Mouse (Mus musculus): ENCODE measurements at regions not wholly inside any gene's neighbourhood (a gene's known extent, or its start where the extent isn't known, plus 50 kb on each side); places are given as distances from the start of the nearest gene placed in this dataset.

- DNase-seq (ENCODE audit: low read depth, low spot score) = no peak
Observed at GRCm38 (mm10) chr6:89256022-89256421, 106.4 kb downstream of the Plxna1 start.

GRCm38 (mm10) chr6:89256630-89257292 lies 105.7 kb downstream of the Plxna1 start:
- no peak for DNase-seq (ENCODE audit: low read depth, low spot score)

- no peak for DNase-seq (ENCODE audit: low read depth, low spot score)
Observed at GRCm38 (mm10) chr6:89257416-89257815, 105.0 kb downstream of the Plxna1 start.

- no peak for DNase-seq (ENCODE audit: low read depth, low spot score)
Observed at GRCm38 (mm10) chr6:89258140-89258539, 104.3 kb downstream of the Plxna1 start.

- no peak for DNase-seq (ENCODE audit: low read depth, low spot score)
Observed at GRCm38 (mm10) chr6:89259406-89259994, 102.9 kb downstream of the Plxna1 start.

DNA sequence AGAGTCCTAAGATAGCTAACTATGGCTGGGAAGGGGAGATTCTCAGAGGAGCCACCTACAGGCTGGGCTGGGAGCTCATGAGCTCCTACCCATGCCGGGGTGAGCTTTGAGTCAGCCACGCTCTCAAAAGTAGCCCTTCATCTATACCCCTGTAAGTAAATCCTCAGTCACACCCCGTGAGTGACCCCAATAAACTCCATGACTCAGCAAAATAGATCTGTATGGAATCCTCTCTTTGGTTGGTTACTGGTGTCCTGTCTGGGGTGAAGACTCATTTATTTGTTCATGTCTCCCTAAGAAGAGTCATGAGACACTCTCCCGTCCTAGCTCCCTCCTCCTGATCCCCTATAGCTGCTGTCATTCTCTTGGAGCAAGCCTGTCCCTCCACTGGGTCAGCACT lies 99.5 kb downstream of the Plxna1 start:
- no peak for DNase-seq (ENCODE audit: low read depth, low spot score)

DNA sequence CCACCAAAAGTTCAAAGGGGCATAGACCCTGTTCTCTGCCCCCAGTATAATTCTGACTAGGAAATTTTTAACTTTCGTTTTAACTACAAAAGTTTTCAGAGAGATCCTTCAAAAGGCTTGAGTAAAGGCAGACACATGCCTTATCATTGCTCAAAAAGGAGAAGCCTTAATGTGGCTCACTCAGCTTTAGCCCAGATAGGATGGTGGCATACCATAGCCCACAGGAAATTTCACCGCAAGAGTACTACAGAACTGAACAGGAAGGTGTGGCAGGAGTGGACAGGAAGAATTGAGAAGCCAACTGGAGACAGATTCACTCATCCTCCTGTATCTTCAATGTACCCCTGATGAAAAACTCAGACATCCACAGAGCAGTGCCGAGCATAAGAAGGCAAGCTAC lies 97.1 kb downstream of the Plxna1 start:
- no peak for DNase-seq (ENCODE audit: low read depth, low spot score)

All from retina, postnatal 7 days (tissue).